In the genomic region with DNA sequence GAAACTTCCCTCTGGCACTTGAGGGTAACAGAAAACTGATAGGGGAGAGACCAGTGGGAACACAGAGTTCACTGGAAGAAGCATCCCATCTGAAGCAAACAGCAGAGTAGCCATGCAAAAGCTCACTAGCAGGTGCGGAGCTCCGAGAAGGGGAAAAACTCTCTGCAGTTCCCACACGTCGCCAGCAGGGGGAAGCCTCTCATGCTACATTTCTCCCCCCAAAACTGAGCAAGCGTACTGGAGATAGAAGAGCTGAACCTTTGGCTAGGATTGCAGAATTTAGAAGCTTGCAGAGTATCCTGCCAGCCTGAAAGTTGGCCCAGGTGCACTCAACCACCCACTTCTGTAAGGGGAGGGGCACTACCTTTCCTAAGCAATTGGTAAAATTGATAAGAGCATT, we compare ENCODE assay signal across 7 mouse cellular contexts. TPM values are rescaled to one million over a fixed set of nuclear protein-coding genes. Genes with fewer than 3 reads are reported as not detected.
DNase-seq lines count a peak whose midpoint lies in the region; ATAC-seq and TF ChIP-seq lines count a peak whose summit lies in the region.

No protein-coding gene starts in this region.

- H3K27me3 ChIP-seq in G1E (ENCODE audit: insufficient read depth, low read length): peaks cover 2% of the 10 kb centered on the region; the same call in 1 of the 2 replicates
- H3K27me3 ChIP-seq in forebrain, embryonic 13.5 days: no peaks in the 10 kb centered on the region
- H3K27me3 ChIP-seq in spleen, adult 2 months (ENCODE audit: control insufficient read depth, insufficient read depth, low read length): no peaks in the 10 kb centered on the region

- no peaks in the 10 kb centered on the region for H3K4me1 ChIP-seq in G1E (ENCODE audit: insufficient read depth, low read depth, low read length)
- H3K4me1 ChIP-seq in bone marrow macrophage, adult 2 months (ENCODE audit: control insufficient read depth, insufficient read depth, low read length): no peaks in the 10 kb centered on the region
- peaks cover 21% of the 10 kb centered on the region for H3K4me1 ChIP-seq in forebrain, embryonic 13.5 days
- no peaks in the 10 kb centered on the region for H3K4me1 ChIP-seq in spleen, adult 2 months (ENCODE audit: control insufficient read depth, insufficient read depth, insufficient read length)

- H3K4me3 ChIP-seq in G1E (ENCODE audit: low read depth, low read length): no peak overlapping the region
- H3K4me3 ChIP-seq in bone marrow macrophage, adult 2 months (ENCODE audit: insufficient read depth, low read length): no peak overlapping the region; the same call in 1 of the 2 replicates
- H3K4me3 ChIP-seq in forebrain, embryonic 13.5 days: no peak overlapping the region
- H3K4me3 ChIP-seq in spleen, adult 2 months (ENCODE audit: extremely low read depth, insufficient read depth, insufficient read length): no peak overlapping the region

- no peak overlapping the region for H3K9ac ChIP-seq in forebrain, embryonic 13.5 days

- H3K27ac ChIP-seq in bone marrow macrophage, adult 2 months (ENCODE audit: insufficient read depth, low read depth, low read length): no peak overlapping the region
- no peak overlapping the region for H3K27ac ChIP-seq in forebrain, embryonic 13.5 days
- no peak overlapping the region for H3K27ac ChIP-seq in spleen, adult 2 months (ENCODE audit: insufficient read depth, low read length)

- no peaks in the 10 kb centered on the region for H3K9me3 ChIP-seq in G1E (replicated peaks)
- H3K9me3 ChIP-seq in forebrain, embryonic 13.5 days (replicated peaks): no peaks in the 10 kb centered on the region

- no peak overlapping the region for H3K4me2 ChIP-seq in forebrain, embryonic 13.5 days

- 10% methylated on average over 5 of the region's 5 CpGs for WGBS in forebrain, embryonic 13.5 days
- 31% methylated on average over 5 of the region's 5 CpGs for WGBS in spleen, adult 2 months

- intact Hi-C loops in heart, postnatal 25 days (cut with DNase I): loop anchor here (1.0 kb wide), 2 partner anchors 79 to 104 kb away; no protein-coding TSS in a partner anchor

- peak; percentile 14 for DNase-seq in G1E (ENCODE audit: low spot score)
- peak; percentile 13 for DNase-seq in heart, postnatal 25 days (ENCODE audit: low spot score)
- peak; percentile 47 for DNase-seq in layer of hippocampus, adult 9-11 months
- peak; percentile 58 to 76 for DNase-seq in lung, postnatal 4 days
- DNase-seq in spleen, adult 2 months (ENCODE audit: low read depth in 1 of 2, low spot score in 2 of 2): peak; percentile 28 to 42

- no peaks in the 10 kb centered on the region for H3K36me3 ChIP-seq in G1E (replicated peaks)
- H3K36me3 ChIP-seq in forebrain, embryonic 13.5 days (ENCODE audit: poor library complexity, severe bottlenecking): no peaks in the 10 kb centered on the region
- H3K36me3 ChIP-seq in spleen, adult 2 months (ENCODE audit: control insufficient read depth, insufficient read depth, low read length): no peaks in the 10 kb centered on the region

- no peak for TF ChIP-seq POLR2A in bone marrow macrophage, adult 2 months (IDR thresholded peaks at IDR 0.05; ENCODE audit: borderline replicate concordance, low read depth, low read length)
- TF ChIP-seq POLR2A in spleen, adult 2 months (IDR thresholded peaks at IDR 0.05; ENCODE audit: low read depth, low read length): no peak

- peak; percentile 38; the same call in 1 of the 2 replicates for TF ChIP-seq CTCF in G1E (IDR thresholded peaks at IDR 0.05; ENCODE audit: low read depth, low read length)
- peak; percentile 29; the same call in 1 of the 2 replicates for TF ChIP-seq CTCF in bone marrow macrophage, adult 2 months (IDR thresholded peaks at IDR 0.05; ENCODE audit: low read depth, low read length)
- peak; percentile 71; the same call in 1 of the 2 replicates for TF ChIP-seq CTCF in spleen, adult 2 months (IDR thresholded peaks at IDR 0.05; ENCODE audit: extremely low read depth, insufficient read depth, insufficient read length, insufficient replicate concordance)

- no peak for ATAC-seq in G1E (ENCODE audit: extremely low read depth, insufficient number of reproducible peaks, low FRiP score, poor library complexity, severe bottlenecking)
- 0 out of 2 replicates have a peak, but pooled peaks have one; percentile 11 for ATAC-seq in forebrain, embryonic 13.5 days

RNA-seq across cellular contexts. Expression of a gene that starts 14.7 kb away (rescaled TPM):
- not detected in 2 replicates for total RNA-seq in G1E (2014; fragmentation: Nextera tagmentation)
- 0.05 and 0.06 TPM in 2 replicates for total RNA-seq in G1E (2017)
- 0.04 and 0.08 TPM in 2 replicates for polyA plus RNA-seq in G1E (2012)
- polyA plus RNA-seq in bone marrow macrophage, adult 2 months (2012; ENCODE audit: insufficient read depth, insufficient read length, missing spikeins): 0.17 TPM in 1 of 2 replicates, not detected in the other
- polyA plus RNA-seq in forebrain, embryonic 13.5 days (2015; fragmentation: Nextera tagmentation; extraction: Ambion mirVana): 4.9 and 5.0 TPM in 2 replicates
- total RNA-seq in heart, postnatal 25 days (2021): 10 to 100 TPM in 1 of 2 experiments, 1 to 10 TPM in 1; 9.3 to 17.0 TPM
- polyA plus RNA-seq in spleen, adult 2 months (2012; rRNA removed): 0.33 and 0.34 TPM in 2 replicates

Comparison
In these comparisons a context has a peak if more than half of its experiments do, and no peak if none do; other contexts are left out.
1. DNase-seq: peak in every context shown above with its lines; median percentile 67 in lung, postnatal 4 days; 47 in layer of hippocampus, adult 9-11 months; 35 in spleen, adult 2 months; 14 in G1E; 13 in heart, postnatal 25 days.